Mouse (Mus musculus): ENCODE data around the gene D10Jhu81e. TPM values are rescaled to one million over a fixed set of nuclear protein-coding genes. Genes with fewer than 3 reads are reported as not detected.
A peak's percentile ranks its signal among the peaks of the same experiment; 100 is the strongest.
"Not testable (repeated sequence)": the region's sequence is repeated elsewhere in the genome, so short reads cannot be mapped to it uniquely, and the experiment has no call there.

Gene D10Jhu81e
- polyA plus RNA-seq (2015; fragmentation: Nextera tagmentation; extraction: Ambion mirVana), result 34.9 and 37.2 TPM in 2 replicates

- Histone ChIP-seq H3K36me3 (peaks cover 37% of the 10 kb centered on the region), H3K4me2 (replicated peaks) (peak within 1 kb of the TSS; percentile 65), H3K4me3 (replicated peaks) (peak within 1 kb of the TSS; percentile 82), H3K27ac (peak within 1 kb of the TSS; percentile 72), H3K9me3 (no peaks in the 10 kb centered on the region), H3K4me1 (replicated peaks) (peaks cover 14% of the 10 kb centered on the region), H3K9ac (peak within 1 kb of the TSS; percentile 82), H3K27me3 (replicated peaks) (no peaks in the 10 kb centered on the region)
- under 1% methylated on average over 50 of the region's 50 CpGs for WGBS
- ATAC-seq, result peak; percentile 98
These were observed at the start of gene D10Jhu81e for GRCm38 (mm10) chr10:78169281-78170042. Gene D10Jhu81e, minus strand, starts transcription at chr10:78169782.

- H3K36me3 ChIP-seq, result peaks cover 23% of the 10 kb centered on the region
These were observed 49.0 kb upstream of the D10Jhu81e start for GRCm38 (mm10) chr10:78218576-78218975.

GRCm38 (mm10) chr10:78216376-78217083 is 46.9 kb upstream of the D10Jhu81e start:
- H3K4me3 ChIP-seq (replicated peaks), result no peak overlapping the region
- H3K27me3 ChIP-seq (replicated peaks), result no peaks in the 10 kb centered on the region
- H3K27ac ChIP-seq, result no peak overlapping the region
- ATAC-seq, result peak; percentile 61; the same call in 1 of the 2 replicates
- WGBS, result 73% methylated on average over 6 of the region's 6 CpGs
- H3K4me2 ChIP-seq (replicated peaks), result no peak overlapping the region
- no peaks in the 10 kb centered on the region for H3K4me1 ChIP-seq (replicated peaks)
- no peak overlapping the region for H3K9ac ChIP-seq
- H3K9me3 ChIP-seq, result no peaks in the 10 kb centered on the region
- peaks cover 27% of the 10 kb centered on the region for H3K36me3 ChIP-seq

More at GRCm38 (mm10) chr10:78218576-78218975, 49.0 kb upstream of the D10Jhu81e start:
- Histone ChIP-seq H3K27me3 (replicated peaks) (no peaks in the 10 kb centered on the region), H3K9ac (no peak overlapping the region), H3K4me1 (replicated peaks) (no peaks in the 10 kb centered on the region), H3K27ac (no peak overlapping the region), H3K4me2 (replicated peaks) (no peak overlapping the region), H3K9me3 (no peaks in the 10 kb centered on the region), H3K4me3 (replicated peaks) (no peak overlapping the region)
- 90% methylated on average over 6 of the region's 6 CpGs for WGBS
- ATAC-seq, result no peak

GRCm38 (mm10) chr10:78214371-78214770 is 44.8 kb upstream of the D10Jhu81e start:
- Histone ChIP-seq H3K9ac (no peak overlapping the region), H3K4me2 (replicated peaks) (no peak overlapping the region), H3K9me3 (no peaks in the 10 kb centered on the region), H3K27ac (no peak overlapping the region), H3K36me3 (peaks cover 31% of the 10 kb centered on the region), H3K4me3 (replicated peaks) (no peak overlapping the region), H3K27me3 (replicated peaks) (no peaks in the 10 kb centered on the region), H3K4me1 (replicated peaks) (no peaks in the 10 kb centered on the region)
- 96% methylated on average over 9 of the region's 9 CpGs for WGBS
- no peak for ATAC-seq

- no peaks in the 10 kb centered on the region for H3K9me3 ChIP-seq
- WGBS, result 64% methylated on average over 6 of the region's 6 CpGs
- ATAC-seq, result no peak
- no peaks in the 10 kb centered on the region for H3K4me1 ChIP-seq (replicated peaks)
- H3K4me3 ChIP-seq (replicated peaks), result no peak overlapping the region
- no peaks in the 10 kb centered on the region for H3K27me3 ChIP-seq (replicated peaks)
- H3K9ac ChIP-seq, result no peak overlapping the region
- peaks cover 37% of the 10 kb centered on the region for H3K36me3 ChIP-seq
- H3K4me2 ChIP-seq (replicated peaks), result no peak overlapping the region
- no peak overlapping the region for H3K27ac ChIP-seq
These were observed 41.7 kb upstream of the D10Jhu81e start for GRCm38 (mm10) chr10:78211311-78211710.

- no peak overlapping the region for H3K4me2 ChIP-seq (replicated peaks)
- peaks cover 47% of the 10 kb centered on the region for H3K36me3 ChIP-seq
- H3K27ac ChIP-seq, result no peak overlapping the region
- no peaks in the 10 kb centered on the region for H3K4me1 ChIP-seq (replicated peaks)
- H3K9me3 ChIP-seq, result no peaks in the 10 kb centered on the region
- H3K27me3 ChIP-seq (replicated peaks), result no peaks in the 10 kb centered on the region
- 91% methylated on average over 4 of the region's 4 CpGs for WGBS
- no peak overlapping the region for H3K4me3 ChIP-seq (replicated peaks)
- no peak overlapping the region for H3K9ac ChIP-seq
- no peak for ATAC-seq
These were observed 31.6 kb upstream of the D10Jhu81e start for GRCm38 (mm10) chr10:78201182-78201581.

GRCm38 (mm10) chr10:78192933-78193332 is 23.4 kb upstream of the D10Jhu81e start:
- no peak overlapping the region for H3K27ac ChIP-seq
- no peak overlapping the region for H3K9ac ChIP-seq
- H3K27me3 ChIP-seq (replicated peaks), result no peaks in the 10 kb centered on the region
- H3K4me1 ChIP-seq (replicated peaks), result no peaks in the 10 kb centered on the region
- H3K4me3 ChIP-seq (replicated peaks), result no peak overlapping the region
- no peak overlapping the region for H3K4me2 ChIP-seq (replicated peaks)
- WGBS, result 94% methylated on average over 5 of the region's 5 CpGs
- H3K9me3 ChIP-seq, result no peaks in the 10 kb centered on the region
- peaks cover 52% of the 10 kb centered on the region for H3K36me3 ChIP-seq
- ATAC-seq, result no peak

- not testable (repeated sequence) for H3K9ac ChIP-seq; H3K4me3 ChIP-seq (replicated peaks); H3K27me3 ChIP-seq (replicated peaks); H3K27ac ChIP-seq; H3K9me3 ChIP-seq; H3K4me2 ChIP-seq (replicated peaks); ATAC-seq
- 72% methylated on average over 4 of the region's 4 CpGs for WGBS
- peaks cover 28% of the 10 kb centered on the region for H3K36me3 ChIP-seq
- H3K4me1 ChIP-seq (replicated peaks), result peaks cover 13% of the 10 kb centered on the region
These were observed 16.5 kb upstream of the D10Jhu81e start for GRCm38 (mm10) chr10:78186076-78186475.

GRCm38 (mm10) chr10:78185381-78185725 is 15.8 kb upstream of the D10Jhu81e start:
- 0 out of 2 replicates have a peak overlapping the region, but pooled peaks have one; percentile 13 for H3K9ac ChIP-seq
- no peaks in the 10 kb centered on the region for H3K9me3 ChIP-seq
- peaks cover 13% of the 10 kb centered on the region for H3K4me1 ChIP-seq (replicated peaks)
- 14% methylated on average over 9 of the region's 9 CpGs for WGBS
- peak; percentile 50 for ATAC-seq
- H3K4me3 ChIP-seq (replicated peaks), result peak overlapping the region; percentile 71
- H3K27ac ChIP-seq, result peak overlapping the region; percentile 36; the same call in 1 of the 2 replicates
- H3K4me2 ChIP-seq (replicated peaks), result peak overlapping the region; percentile 89
- H3K36me3 ChIP-seq, result peaks cover 34% of the 10 kb centered on the region
- no peaks in the 10 kb centered on the region for H3K27me3 ChIP-seq (replicated peaks)

- Histone ChIP-seq H3K4me3 (replicated peaks) (peak within 1 kb of the TSS; percentile 71), H3K9ac (peak within 1 kb of the TSS; percentile 50), H3K4me1 (replicated peaks) (peaks cover 13% of the 10 kb centered on the region), H3K36me3 (peaks cover 34% of the 10 kb centered on the region), H3K27me3 (replicated peaks) (no peaks in the 10 kb centered on the region), H3K4me2 (replicated peaks) (peak within 1 kb of the TSS; percentile 89), H3K9me3 (no peaks in the 10 kb centered on the region), H3K27ac (peak within 1 kb of the TSS; percentile 36; the same call in 1 of the 2 replicates)
- ATAC-seq, result peak; percentile 97
- 1% methylated on average over 47 of the region's 47 CpGs for WGBS
These were observed 15.2 kb upstream of the D10Jhu81e start, which contains the start of gene Pwp2 for GRCm38 (mm10) chr10:78184531-78185380. Gene Pwp2, minus strand, starts transcription at chr10:78185149.

GRCm38 (mm10) chr10:78183577-78183976 is 14.0 kb upstream of the D10Jhu81e start:
- Histone ChIP-seq H3K4me2 (replicated peaks) (peak overlapping the region; percentile 89; the same call in 1 of the 2 replicates), H3K4me3 (replicated peaks) (no peak overlapping the region), H3K4me1 (replicated peaks) (peaks cover 13% of the 10 kb centered on the region), H3K27ac (no peak overlapping the region), H3K36me3 (peaks cover 31% of the 10 kb centered on the region), H3K9me3 (no peaks in the 10 kb centered on the region), H3K9ac (no peak overlapping the region), H3K27me3 (replicated peaks) (no peaks in the 10 kb centered on the region)
- no peak for ATAC-seq
- 81% methylated on average over 3 of the region's 3 CpGs for WGBS

GRCm38 (mm10) chr10:78182321-78182720 is 12.7 kb upstream of the D10Jhu81e start:
- H3K4me2 ChIP-seq (replicated peaks), result no peak overlapping the region
- H3K9me3 ChIP-seq, result no peaks in the 10 kb centered on the region
- no peak overlapping the region for H3K9ac ChIP-seq
- no peaks in the 10 kb centered on the region for H3K27me3 ChIP-seq (replicated peaks)
- no peak for ATAC-seq
- H3K27ac ChIP-seq, result no peak overlapping the region
- 94% methylated on average over 17 of the region's 17 CpGs for WGBS
- H3K4me1 ChIP-seq (replicated peaks), result peaks cover 13% of the 10 kb centered on the region
- H3K4me3 ChIP-seq (replicated peaks), result no peak overlapping the region
- H3K36me3 ChIP-seq, result peaks cover 36% of the 10 kb centered on the region

All from intestine, embryonic 15.5 days (tissue).